Mouse (Mus musculus): Measurements from ENCODE around the gene Olfr371. TPM values are rescaled to one million over a fixed set of nuclear protein-coding genes. Genes with fewer than 3 reads are reported as not detected.

The Olfr371 gene
- total and polyA plus RNA-seq, 3 experiments = not detected

GRCm38 (mm10) chr8:85227297-85227696 lies 1.5 kb downstream of the Olfr371 start:
- Histone ChIP-seq H3K36me3 (replicated peaks in 1 of 2; ENCODE audit: control insufficient read depth in 1 of 2, insufficient read depth in 1 of 2, low read length in 1 of 2) (no peaks in the 10 kb centered on the region), H3K4me1 (ENCODE audit: control insufficient read depth in 1 of 2, insufficient read depth in 2 of 2) (no peaks in the 10 kb centered on the region), H3K9ac (ENCODE audit: insufficient read depth, low read depth) (no peak overlapping the region), H3K4me3 (replicated peaks in 1 of 3; ENCODE audit: low read depth in 2 of 3, low read length in 2 of 3, poor library complexity in 1 of 3) (no peak overlapping the region), H3K4me2 (ENCODE audit: insufficient read depth, low read depth, poor library complexity, severe bottlenecking) (no peak overlapping the region), H3K79me2 (replicated peaks; ENCODE audit: control insufficient read depth, extremely low read depth, insufficient read depth, poor library complexity, severe bottlenecking) (no peaks in the 10 kb centered on the region), H3K27me3 (replicated peaks) (peaks cover 22% of the 10 kb centered on the region), H3K9me3 (replicated peaks; ENCODE audit: low read length) (no peaks in the 10 kb centered on the region), H3K27ac (ENCODE audit: insufficient read depth, low read depth) (no peak overlapping the region)
- in situ Hi-C loops (cut with MboI; ENCODE audit: low pct_ligation_motif_present, low pct_unique_long_range_greater_than_20kb, low sequenced_read_pairs) (no loop called here), dilution Hi-C loops (cut with MboI; ENCODE audit: extremely low pct_ligation_motif_present, extremely low pct_unique_long_range_greater_than_20kb, low sequenced_read_pairs) (no loop called here)
- DNase-seq (ENCODE audit: extremely low read depth) = no peak
- TF ChIP-seq TCF12 (IDR thresholded peaks at IDR 0.05; ENCODE audit: low read depth, low read length) (no peak), CHD1 (IDR thresholded peaks at IDR 0.05; ENCODE audit: low read depth, low read length) (no peak), IRF4 (IDR thresholded peaks at IDR 0.05; ENCODE audit: low read depth, low read length) (no peak), ZNF384 (IDR thresholded peaks at IDR 0.05; ENCODE audit: low read depth, low read length) (no peak), EP300 (IDR thresholded peaks at IDR 0.05; ENCODE audit: low read length) (no peak), NRF1 (IDR thresholded peaks at IDR 0.05; ENCODE audit: low read depth, low read length) (no peak), UBTF (IDR thresholded peaks at IDR 0.05; ENCODE audit: low read depth, low read length) (no peak), E2F4 (IDR thresholded peaks at IDR 0.05; ENCODE audit: insufficient replicate concordance, low read depth, low read length) (no peak), MAZ (IDR thresholded peaks at IDR 0.05; ENCODE audit: low read depth, low read length) (no peak), POLR2AphosphoS2 (IDR thresholded peaks at IDR 0.05; ENCODE audit: low read depth, low read length) (no peak), SIN3A (IDR thresholded peaks at IDR 0.05; ENCODE audit: low read length) (no peak), NELFE (IDR thresholded peaks at IDR 0.05; ENCODE audit: low read depth, low read length) (no peak), MAX (IDR thresholded peaks at IDR 0.05; ENCODE audit: low read length) (no peak), JUN (IDR thresholded peaks at IDR 0.05; ENCODE audit: insufficient read depth, low read depth, low read length) (no peak), MXI1 (IDR thresholded peaks at IDR 0.05; ENCODE audit: low read depth, low read length) (no peak), ZKSCAN1 (IDR thresholded peaks at IDR 0.05; ENCODE audit: borderline replicate concordance, low read depth, low read length) (no peak)

Other genes with a start within 250 kb of the Olfr371 start
- gene Junb, start 247.3 kb upstream of the Olfr371 start, total RNA-seq (2012; rRNA removed) = 226 and 342 TPM in 2 replicates
- gene Junb, start 247.3 kb upstream of the Olfr371 start, total RNA-seq (2014; rRNA removed) = 175 and 217 TPM in 2 replicates
- 63.4 and 66.4 TPM in 2 replicates for gene Junb, start 247.3 kb upstream of the Olfr371 start, polyA plus RNA-seq (2012; ENCODE audit: insufficient read length, low read depth)
- gene Hook2, start 235.4 kb upstream of the Olfr371 start, total RNA-seq (2012; rRNA removed) = 17.6 and 24.7 TPM in 2 replicates
- 7.1 TPM in 2 replicates for gene Hook2, start 235.4 kb upstream of the Olfr371 start, total RNA-seq (2014; rRNA removed)
- gene Hook2, start 235.4 kb upstream of the Olfr371 start, polyA plus RNA-seq (2012; ENCODE audit: insufficient read length, low read depth) = 9.8 and 11.7 TPM in 2 replicates
- gene Best2, start 211.5 kb upstream of the Olfr371 start, total RNA-seq (2012; rRNA removed) = 0.21 TPM in 1 of 2 replicates, not detected in the other
- not detected in 2 replicates for gene Best2, start 211.5 kb upstream of the Olfr371 start, total RNA-seq (2014; rRNA removed)
- 0.23 TPM in 1 of 2 replicates, not detected in the other for gene Best2, start 211.5 kb upstream of the Olfr371 start, polyA plus RNA-seq (2012; ENCODE audit: insufficient read length, low read depth)
- 109 and 125 TPM in 2 replicates for gene Asna1, start 200.7 kb upstream of the Olfr371 start, total RNA-seq (2012; rRNA removed)
- gene Asna1, start 200.7 kb upstream of the Olfr371 start, total RNA-seq (2014; rRNA removed) = 108 and 119 TPM in 2 replicates
- 127 and 132 TPM in 2 replicates for gene Asna1, start 200.7 kb upstream of the Olfr371 start, polyA plus RNA-seq (2012; ENCODE audit: insufficient read length, low read depth)
- 151 and 202 TPM in 2 replicates for gene Trir, start 199.2 kb upstream of the Olfr371 start, total RNA-seq (2012; rRNA removed)
- gene Trir, start 199.2 kb upstream of the Olfr371 start, total RNA-seq (2014; rRNA removed) = 190 and 209 TPM in 2 replicates
- gene Trir, start 199.2 kb upstream of the Olfr371 start, polyA plus RNA-seq (2012; ENCODE audit: insufficient read length, low read depth) = 185 and 244 TPM in 2 replicates
- 48.0 and 50.4 TPM in 2 replicates for gene Tnpo2, start 189.1 kb upstream of the Olfr371 start, total RNA-seq (2012; rRNA removed)
- gene Tnpo2, start 189.1 kb upstream of the Olfr371 start, total RNA-seq (2014; rRNA removed) = 36.3 and 41.2 TPM in 2 replicates
- gene Tnpo2, start 189.1 kb upstream of the Olfr371 start, polyA plus RNA-seq (2012; ENCODE audit: insufficient read length, low read depth) = 45.1 and 57.0 TPM in 2 replicates
- 14.1 and 21.9 TPM in 2 replicates for gene Fbxw9, start 165.9 kb upstream of the Olfr371 start, total RNA-seq (2012; rRNA removed)
- gene Fbxw9, start 165.9 kb upstream of the Olfr371 start, total RNA-seq (2014; rRNA removed) = 6.4 and 7.3 TPM in 2 replicates
- gene Fbxw9, start 165.9 kb upstream of the Olfr371 start, polyA plus RNA-seq (2012; ENCODE audit: insufficient read length, low read depth) = 10.4 and 11.7 TPM in 2 replicates
- gene Gm5741, start 158.0 kb upstream of the Olfr371 start, total RNA-seq (2012; rRNA removed) = not detected in 2 replicates
- not detected in 2 replicates for gene Gm5741, start 158.0 kb upstream of the Olfr371 start, total RNA-seq (2014; rRNA removed)
- 1.0 TPM in 1 of 2 replicates, not detected in the other for gene Gm5741, start 158.0 kb upstream of the Olfr371 start, polyA plus RNA-seq (2012; ENCODE audit: insufficient read length, low read depth)
- 44.7 and 66.4 TPM in 2 replicates for gene Dhps, start 154.2 kb upstream of the Olfr371 start, total RNA-seq (2012; rRNA removed)
- 60.1 and 64.6 TPM in 2 replicates for gene Dhps, start 154.2 kb upstream of the Olfr371 start, total RNA-seq (2014; rRNA removed)
- 77.3 and 88.5 TPM in 2 replicates for gene Dhps, start 154.2 kb upstream of the Olfr371 start, polyA plus RNA-seq (2012; ENCODE audit: insufficient read length, low read depth)
- 34.3 and 40.9 TPM in 2 replicates for gene Wdr83os, start 145.2 kb upstream of the Olfr371 start, total RNA-seq (2012; rRNA removed)
- gene Wdr83os, start 145.2 kb upstream of the Olfr371 start, total RNA-seq (2014; rRNA removed) = 38.5 and 43.5 TPM in 2 replicates
- 98.3 and 103 TPM in 2 replicates for gene Wdr83os, start 145.2 kb upstream of the Olfr371 start, polyA plus RNA-seq (2012; ENCODE audit: insufficient read length, low read depth)
- gene Wdr83, start 144.7 kb upstream of the Olfr371 start, total RNA-seq (2012; rRNA removed) = 24.6 and 25.8 TPM in 2 replicates
- 4.8 and 5.5 TPM in 2 replicates for gene Wdr83, start 144.7 kb upstream of the Olfr371 start, total RNA-seq (2014; rRNA removed)
- 34.4 and 35.6 TPM in 2 replicates for gene Wdr83, start 144.7 kb upstream of the Olfr371 start, polyA plus RNA-seq (2012; ENCODE audit: insufficient read length, low read depth)
- 45.6 and 47.9 TPM in 2 replicates for gene Man2b1, start 142.7 kb upstream of the Olfr371 start, total RNA-seq (2012; rRNA removed)
- gene Man2b1, start 142.7 kb upstream of the Olfr371 start, total RNA-seq (2014; rRNA removed) = 29.1 and 29.7 TPM in 2 replicates
- gene Man2b1, start 142.7 kb upstream of the Olfr371 start, polyA plus RNA-seq (2012; ENCODE audit: insufficient read length, low read depth) = 36.8 and 40.7 TPM in 2 replicates
- 0.98 and 1.3 TPM in 2 replicates for gene Zfp791, start 102.9 kb upstream of the Olfr371 start, total RNA-seq (2012; rRNA removed)
- 0.72 and 1.1 TPM in 2 replicates for gene Zfp791, start 102.9 kb upstream of the Olfr371 start, total RNA-seq (2014; rRNA removed)
- 0.81 and 1.3 TPM in 2 replicates for gene Zfp791, start 102.9 kb upstream of the Olfr371 start, polyA plus RNA-seq (2012; ENCODE audit: insufficient read length, low read depth)
- gene Cks1brt, start 74.1 kb upstream of the Olfr371 start, total RNA-seq (2012; rRNA removed) = not detected in 2 replicates
- gene Cks1brt, start 74.1 kb upstream of the Olfr371 start, total RNA-seq (2014; rRNA removed) = not detected in 2 replicates
- not detected in 2 replicates for gene Cks1brt, start 74.1 kb upstream of the Olfr371 start, polyA plus RNA-seq (2012; ENCODE audit: insufficient read length, low read depth)
- gene Orc6, start 73.6 kb downstream of the Olfr371 start, total RNA-seq (2012; rRNA removed) = 97.2 and 121 TPM in 2 replicates
- gene Orc6, start 73.6 kb downstream of the Olfr371 start, total RNA-seq (2014; rRNA removed) = 238 and 242 TPM in 2 replicates
- 134 and 140 TPM in 2 replicates for gene Orc6, start 73.6 kb downstream of the Olfr371 start, polyA plus RNA-seq (2012; ENCODE audit: insufficient read length, low read depth)
- gene Vps35, start 73.8 kb downstream of the Olfr371 start, total RNA-seq (2012; rRNA removed) = 79.8 and 85.9 TPM in 2 replicates
- gene Vps35, start 73.8 kb downstream of the Olfr371 start, total RNA-seq (2014; rRNA removed) = 163 and 197 TPM in 2 replicates
- 92.5 and 99.2 TPM in 2 replicates for gene Vps35, start 73.8 kb downstream of the Olfr371 start, polyA plus RNA-seq (2012; ENCODE audit: insufficient read length, low read depth)
- 0.04 and 0.08 TPM in 2 replicates for gene Mylk3, start 160.4 kb downstream of the Olfr371 start, total RNA-seq (2012; rRNA removed)
- 0.07 TPM in 2 replicates for gene Mylk3, start 160.4 kb downstream of the Olfr371 start, total RNA-seq (2014; rRNA removed)
- not detected in 2 replicates for gene Mylk3, start 160.4 kb downstream of the Olfr371 start, polyA plus RNA-seq (2012; ENCODE audit: insufficient read length, low read depth)
- 10.2 and 10.3 TPM in 2 replicates for gene 4921524J17Rik, start 206.8 kb downstream of the Olfr371 start, total RNA-seq (2012; rRNA removed)
- gene 4921524J17Rik, start 206.8 kb downstream of the Olfr371 start, total RNA-seq (2014; rRNA removed) = 25.1 and 25.2 TPM in 2 replicates
- 28.8 and 36.5 TPM in 2 replicates for gene 4921524J17Rik, start 206.8 kb downstream of the Olfr371 start, polyA plus RNA-seq (2012; ENCODE audit: insufficient read length, low read depth)

Measured in CH12.LX (cell line).